Mouse (Mus musculus): Measurements from ENCODE around the gene Nckap5l.

Nckap5l gene

DNA sequence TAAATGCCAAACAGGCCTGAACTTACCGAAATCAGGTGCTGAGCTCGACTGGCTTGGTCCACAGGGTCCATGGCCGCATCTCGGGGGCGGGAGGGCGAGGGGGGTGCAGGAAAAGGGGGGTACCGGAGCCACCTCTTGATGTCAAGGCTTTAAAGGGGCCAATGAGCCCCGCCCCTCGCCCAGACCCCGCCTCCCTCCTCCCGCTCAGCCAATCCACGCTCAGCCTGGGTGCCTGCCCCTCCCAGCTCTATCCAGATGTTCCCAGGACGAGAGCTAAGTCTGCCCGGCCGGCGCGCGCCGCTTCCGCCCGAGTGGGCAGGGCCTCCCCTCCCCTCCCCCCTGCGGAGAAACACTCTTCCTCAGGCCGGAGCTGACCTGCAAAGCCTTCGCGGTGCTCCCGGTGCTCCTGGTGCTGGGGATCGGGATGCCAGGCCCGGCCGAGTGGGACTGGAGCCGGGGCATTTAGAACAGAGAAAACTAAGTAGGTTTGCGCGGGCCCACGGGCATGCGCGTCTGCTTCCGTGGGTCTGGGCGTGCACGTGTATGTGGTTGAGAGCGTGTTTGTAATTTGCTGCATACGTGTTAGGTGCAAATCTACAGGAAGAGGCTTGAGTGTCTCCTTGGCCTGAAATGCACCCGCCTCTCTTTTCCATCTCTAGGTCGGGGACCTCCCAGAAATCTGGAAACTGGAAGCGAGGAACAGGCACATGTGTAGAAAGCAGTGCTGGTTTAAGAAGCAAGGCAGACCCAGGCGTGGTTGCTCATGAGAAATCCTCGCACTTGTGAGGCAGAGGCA lies at the start of gene Nckap5l:
TSS of gene Nckap5l (minus strand) at position 143 of the 796 bp plus-strand sequence.
- peak; percentile 95 for DNase-seq (ENCODE audit: low read depth, low spot score)

DNA sequence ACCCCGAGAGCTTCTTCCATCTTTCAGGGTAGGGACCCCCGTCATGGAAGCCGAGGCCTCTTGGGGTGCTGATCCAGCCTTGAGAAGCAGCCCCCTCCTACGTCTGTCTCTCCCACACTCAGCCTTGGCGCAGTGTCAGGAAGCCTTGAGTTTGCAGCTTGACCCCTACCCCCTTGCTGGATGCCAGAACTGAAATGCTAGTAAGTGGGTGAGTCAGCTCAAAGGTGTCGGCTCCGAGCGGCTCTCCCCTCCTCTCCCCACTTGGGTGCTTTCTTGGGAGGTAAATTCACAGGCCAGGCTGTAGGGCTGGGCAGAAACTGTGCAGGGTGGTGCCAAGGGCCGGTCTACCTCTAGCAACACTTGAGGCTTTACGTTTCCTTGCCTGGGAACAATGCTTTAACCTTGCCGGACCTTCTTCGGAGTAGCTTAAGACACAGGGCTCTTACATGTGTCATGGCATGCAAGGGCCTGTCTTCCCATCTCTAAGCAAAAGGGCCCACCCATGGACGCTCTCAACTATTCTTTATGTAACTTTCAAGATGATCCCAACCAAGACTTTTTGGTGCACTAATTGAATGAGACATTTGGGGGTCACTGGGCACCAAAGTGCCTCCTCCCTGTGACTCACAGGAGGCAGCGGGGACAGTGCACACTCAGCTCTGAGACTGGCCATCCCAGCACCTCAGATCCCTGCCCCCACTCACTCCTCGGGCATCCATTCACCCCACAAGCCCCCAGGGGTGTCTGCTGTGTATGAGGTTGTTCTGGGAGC lies 48.0 kb upstream of the Nckap5l start:
- DNase-seq (ENCODE audit: low read depth, low spot score): no peak

DNA sequence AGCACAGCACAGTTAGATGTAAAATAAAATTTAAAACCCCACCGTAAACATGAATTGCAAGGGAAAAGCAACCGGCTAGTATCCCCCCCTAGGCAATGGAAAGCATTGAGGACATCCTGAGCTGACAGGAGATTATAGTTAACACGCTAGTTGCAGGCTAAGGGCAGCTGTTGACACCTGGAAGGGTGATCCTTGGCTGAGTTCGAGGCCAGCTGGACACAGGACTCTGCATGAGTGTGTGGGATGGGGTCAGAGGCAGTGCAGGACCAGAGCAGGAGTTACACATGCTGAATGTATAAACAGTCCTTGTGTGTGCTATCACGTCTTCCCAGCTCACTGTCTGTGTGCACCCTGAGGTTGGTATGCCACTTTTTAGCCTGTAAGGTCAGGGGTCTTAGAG lies 45.7 kb upstream of the Nckap5l start:
- DNase-seq (ENCODE audit: low read depth, low spot score): no peak

DNA sequence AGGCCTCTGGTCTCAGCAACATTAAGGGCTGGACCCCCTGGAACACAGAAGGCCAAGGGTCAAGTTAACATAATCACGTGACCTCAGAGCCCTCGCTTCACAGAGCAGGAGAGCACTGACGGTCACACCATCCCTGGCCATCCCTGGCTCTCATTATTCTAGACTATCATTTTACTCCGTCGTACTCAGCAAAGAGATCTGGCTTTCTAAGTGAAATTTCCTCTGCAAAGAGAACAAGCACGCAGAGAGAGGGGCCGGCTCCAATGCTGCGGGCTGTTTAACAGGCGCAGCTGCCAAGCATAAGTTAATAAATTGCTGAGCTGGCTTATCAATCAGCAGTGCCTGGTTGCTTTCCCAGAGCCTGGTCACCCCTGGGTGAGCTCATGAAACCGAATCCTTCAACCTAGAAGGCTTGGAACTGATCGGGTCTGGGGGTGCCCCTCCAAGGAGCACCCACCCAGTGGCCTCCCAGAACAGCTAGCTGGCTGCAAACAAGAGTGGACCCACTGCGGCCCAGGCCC lies 44.8 kb upstream of the Nckap5l start:
- no peak for DNase-seq (ENCODE audit: low read depth, low spot score)

DNA sequence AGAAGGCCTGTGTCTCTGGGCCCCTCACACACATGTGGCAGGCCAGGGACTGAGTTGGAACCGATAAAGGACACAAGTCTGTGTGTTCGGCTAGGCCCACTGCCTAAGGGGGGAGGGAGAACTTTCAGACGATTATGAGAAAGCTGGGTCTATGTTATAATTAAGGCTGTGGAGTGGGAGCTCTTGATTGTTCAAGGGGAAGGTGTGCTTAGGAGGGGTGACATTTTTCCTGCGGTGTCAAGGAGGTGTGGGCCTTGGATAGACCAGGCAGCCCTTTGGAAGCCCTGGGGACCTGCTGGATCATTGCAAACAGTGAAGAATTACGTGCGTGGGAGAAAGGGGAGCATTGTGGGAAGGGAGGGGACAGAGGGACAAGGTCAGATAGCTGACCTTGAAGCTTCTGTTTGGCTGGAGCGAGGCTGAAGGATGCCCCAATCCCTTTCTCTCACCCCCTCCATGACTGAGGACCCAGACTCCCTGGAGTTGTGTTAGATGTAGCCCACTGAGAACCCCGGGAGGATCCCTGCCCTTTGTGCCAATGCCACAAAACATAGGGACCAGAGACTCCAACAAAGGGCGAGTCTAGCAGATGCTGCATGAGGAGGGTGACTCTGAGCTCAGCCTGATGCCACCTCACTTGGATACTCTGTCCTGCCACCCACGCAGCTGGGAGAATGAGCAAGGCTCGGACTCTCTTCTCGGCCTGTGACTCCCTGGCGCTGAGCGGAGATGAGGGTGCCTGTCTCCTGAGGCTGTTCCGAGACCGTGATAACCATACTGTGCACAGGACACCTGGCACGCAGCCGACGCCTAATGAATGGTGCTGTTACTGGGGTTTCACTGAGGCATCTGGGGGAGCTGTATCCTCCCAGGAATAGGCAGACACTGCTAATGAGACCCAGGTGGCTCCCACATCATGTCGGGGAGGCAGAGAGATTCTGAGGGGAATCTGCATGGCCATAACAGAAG lies 44.0 kb upstream of the Nckap5l start:
- DNase-seq (ENCODE audit: low read depth, low spot score): no peak

DNA sequence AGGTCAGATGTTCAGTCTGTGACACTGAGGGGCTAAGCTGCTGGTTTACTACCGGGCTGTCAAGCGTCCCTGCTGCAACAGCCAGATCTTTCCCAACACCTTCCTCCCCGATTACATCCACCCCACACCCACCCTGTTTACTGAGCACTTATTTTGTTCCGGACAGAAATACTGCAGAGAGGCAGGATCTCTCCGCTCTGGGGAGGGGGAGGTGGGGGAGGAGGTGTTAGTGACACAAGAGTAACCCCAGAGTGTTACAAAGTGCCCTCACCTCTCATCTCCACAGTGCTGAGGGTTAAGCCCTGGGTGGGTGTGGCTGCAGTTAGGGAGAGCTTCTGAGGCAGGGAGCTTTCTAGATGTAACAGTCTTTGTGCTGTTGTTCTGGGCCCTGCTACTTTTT lies 42.8 kb upstream of the Nckap5l start:
- DNase-seq (ENCODE audit: low read depth, low spot score): no peak

DNA sequence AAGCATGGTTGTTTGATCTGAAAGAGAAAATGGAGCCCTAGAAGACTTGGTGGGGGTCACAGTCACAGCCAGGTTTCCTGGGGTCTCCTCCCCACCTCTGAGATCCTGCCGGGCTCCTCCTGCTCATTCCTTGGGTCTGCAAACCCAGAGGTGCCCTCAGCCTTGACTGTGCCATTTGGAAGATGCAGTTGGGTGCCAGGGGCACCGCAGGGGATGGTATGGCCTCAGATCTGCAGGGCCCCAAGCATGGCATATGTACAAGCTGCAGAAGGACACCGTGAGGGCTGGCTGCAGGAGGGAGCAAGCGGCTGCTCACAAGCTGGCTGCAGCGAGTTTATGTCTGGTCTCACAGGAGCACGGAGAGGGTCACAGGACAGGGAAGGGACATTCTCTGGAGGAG lies 42.2 kb upstream of the Nckap5l start:
- no peak for DNase-seq (ENCODE audit: low read depth, low spot score)

DNA sequence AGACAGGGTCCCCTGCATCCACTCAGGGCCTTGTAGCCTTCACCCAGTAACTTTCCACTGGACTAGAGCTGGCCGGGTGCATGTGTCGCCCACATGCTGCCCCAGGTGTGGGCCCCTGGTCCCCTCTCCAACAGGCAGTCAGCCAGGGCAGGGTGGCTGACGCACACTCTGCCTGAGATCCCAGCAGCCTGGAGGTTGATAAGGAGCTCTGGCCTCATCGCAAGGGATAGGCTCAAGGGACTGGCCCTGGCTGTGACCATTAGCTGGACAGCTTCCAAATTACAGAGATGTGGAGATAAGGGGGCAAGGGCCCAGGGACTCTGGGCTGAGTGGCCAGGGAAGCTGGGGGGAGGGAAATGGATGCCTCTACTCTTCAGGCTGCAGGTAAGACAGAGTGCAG lies 41.2 kb upstream of the Nckap5l start:
- DNase-seq (ENCODE audit: low read depth, low spot score): no peak

DNA sequence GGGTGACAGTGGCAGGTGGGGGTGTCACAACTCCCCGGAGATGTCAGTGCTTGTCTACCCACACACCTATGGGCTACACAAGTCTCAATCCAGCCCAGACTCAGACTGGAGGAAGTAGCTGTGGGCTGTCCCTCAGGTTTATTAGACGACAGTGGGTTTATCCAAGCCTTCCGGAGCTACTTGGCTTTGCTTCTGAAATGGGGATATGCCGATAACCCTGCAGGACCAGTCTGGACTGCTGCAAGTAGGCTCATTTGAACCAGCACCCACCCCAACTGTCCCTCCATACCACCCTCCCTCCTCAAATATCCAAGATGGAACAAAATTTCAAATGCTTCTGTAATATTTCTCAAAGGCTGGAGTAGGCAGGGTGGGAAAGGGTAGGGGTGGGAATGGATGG lies 40.8 kb upstream of the Nckap5l start:
- DNase-seq (ENCODE audit: low read depth, low spot score): no peak

DNA sequence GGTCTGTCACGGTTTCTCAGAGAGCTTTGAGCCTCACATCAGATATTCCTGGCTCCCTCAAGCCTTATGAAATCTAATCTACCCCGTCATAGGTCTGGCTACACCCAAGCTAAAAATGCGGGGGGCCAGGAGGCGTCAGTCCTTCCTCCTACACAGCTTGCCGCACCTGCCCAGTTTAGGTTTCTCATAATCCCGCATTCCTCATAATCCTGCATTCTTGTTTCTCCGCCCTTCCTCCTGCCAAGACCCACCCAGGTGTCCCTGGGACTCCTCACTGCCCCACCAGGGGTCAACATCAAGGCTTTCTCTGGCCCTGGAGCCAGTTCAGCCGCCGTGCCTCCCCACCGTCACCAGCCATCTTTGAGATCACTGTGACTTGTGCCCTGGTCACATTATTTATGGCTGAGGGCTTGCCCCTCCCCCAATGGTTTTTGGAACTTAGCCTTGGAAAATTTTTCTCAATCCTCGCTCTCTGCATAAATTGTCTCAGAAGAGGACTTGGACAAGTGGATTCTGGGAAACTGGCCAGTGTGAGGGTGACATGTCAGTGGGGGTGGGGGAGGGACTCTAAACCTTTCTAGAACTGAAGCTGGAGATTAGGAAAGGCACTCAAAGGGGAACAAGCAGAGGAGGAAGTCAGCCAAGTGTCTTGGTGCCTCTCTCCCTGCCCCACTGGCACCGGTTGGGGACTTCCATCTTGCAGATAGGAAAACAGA lies 40.1 kb upstream of the Nckap5l start:
- DNase-seq (ENCODE audit: low read depth, low spot score): no peak

DNA sequence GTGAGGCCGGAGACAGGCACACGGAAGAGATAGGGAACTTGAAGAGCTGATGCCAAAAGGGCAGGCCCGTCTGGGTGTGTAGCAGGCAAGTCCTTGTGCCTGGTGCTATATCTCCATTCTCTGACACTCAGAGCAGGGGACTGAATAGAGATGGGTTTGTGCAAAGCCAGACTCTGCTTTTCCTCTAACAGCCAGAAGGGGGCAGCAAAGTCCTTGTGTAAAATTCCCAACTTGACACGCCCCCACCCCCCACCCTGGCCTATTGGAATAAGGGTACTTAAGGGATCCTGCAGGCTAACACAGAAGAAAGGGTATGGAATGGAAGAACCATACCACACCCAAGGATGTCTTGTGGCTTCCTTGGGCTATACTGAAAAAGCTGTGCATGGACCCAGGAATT lies 39.5 kb upstream of the Nckap5l start:
- DNase-seq (ENCODE audit: low read depth, low spot score): peak; percentile 62

DNA sequence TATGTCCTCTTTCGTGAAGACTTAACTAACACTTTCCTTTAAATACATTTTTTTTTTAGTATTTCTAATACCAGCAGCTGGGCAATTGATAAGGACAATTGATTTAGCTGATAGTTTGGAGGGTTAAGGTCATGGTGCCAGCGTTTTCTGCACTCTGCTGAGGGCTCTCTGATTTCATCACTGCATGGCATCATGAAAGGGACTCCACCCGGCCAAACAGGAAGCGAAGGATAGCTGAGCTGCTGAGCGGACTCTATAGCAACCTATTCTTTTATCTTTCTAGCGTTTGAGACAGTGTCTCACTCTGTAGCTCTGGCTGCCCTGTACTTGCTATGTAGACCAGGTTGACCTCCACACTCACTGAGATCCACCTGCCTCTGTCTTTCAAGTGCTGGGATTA lies 27.2 kb upstream of the Nckap5l start:
- no peak for DNase-seq (ENCODE audit: low read depth, low spot score)

DNA sequence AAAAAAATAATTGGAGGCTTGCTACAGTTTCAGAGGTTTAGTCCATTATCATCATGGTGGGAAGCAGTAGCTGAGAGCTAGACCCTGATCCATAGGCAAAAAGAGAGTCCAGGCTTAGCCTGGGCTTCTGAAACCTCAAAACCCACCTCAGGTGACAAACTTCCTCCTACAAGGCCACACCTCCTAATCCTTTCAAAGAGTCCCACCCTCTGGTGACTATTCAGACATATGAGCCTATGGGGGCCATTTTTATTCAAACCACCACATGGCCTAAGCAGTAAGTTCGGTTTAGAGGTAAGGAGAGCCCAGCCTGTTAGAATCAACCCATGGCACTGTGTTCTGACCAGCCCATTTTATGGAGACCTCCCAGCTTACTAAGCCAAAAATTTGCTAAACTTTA lies 18.3 kb upstream of the Nckap5l start:
- DNase-seq (ENCODE audit: low read depth, low spot score): no peak

DNA sequence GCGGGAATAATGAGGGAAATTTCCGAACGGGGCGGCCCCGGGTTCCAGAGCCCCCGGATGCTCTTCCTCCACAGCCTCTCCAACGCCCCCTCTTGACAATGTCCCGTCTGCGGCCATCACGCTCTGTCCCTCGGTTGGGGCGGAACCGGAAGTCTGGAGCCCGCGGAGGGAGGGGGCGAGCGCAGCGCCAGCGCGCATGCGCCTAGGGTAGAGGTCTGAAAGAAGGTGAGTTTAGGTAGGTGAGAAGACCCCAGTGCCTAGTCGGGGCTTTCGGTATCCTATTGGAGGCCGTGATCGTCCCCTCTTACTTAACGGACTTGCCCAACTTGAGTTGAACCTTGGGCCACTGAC lies 17.0 kb upstream of the Nckap5l start, which contains the start of gene Bcdin3d:
TSS of gene Bcdin3d (minus strand) at position 155 of the 351 bp plus-strand sequence.
- DNase-seq (ENCODE audit: low read depth, low spot score): peak; percentile 91

DNA sequence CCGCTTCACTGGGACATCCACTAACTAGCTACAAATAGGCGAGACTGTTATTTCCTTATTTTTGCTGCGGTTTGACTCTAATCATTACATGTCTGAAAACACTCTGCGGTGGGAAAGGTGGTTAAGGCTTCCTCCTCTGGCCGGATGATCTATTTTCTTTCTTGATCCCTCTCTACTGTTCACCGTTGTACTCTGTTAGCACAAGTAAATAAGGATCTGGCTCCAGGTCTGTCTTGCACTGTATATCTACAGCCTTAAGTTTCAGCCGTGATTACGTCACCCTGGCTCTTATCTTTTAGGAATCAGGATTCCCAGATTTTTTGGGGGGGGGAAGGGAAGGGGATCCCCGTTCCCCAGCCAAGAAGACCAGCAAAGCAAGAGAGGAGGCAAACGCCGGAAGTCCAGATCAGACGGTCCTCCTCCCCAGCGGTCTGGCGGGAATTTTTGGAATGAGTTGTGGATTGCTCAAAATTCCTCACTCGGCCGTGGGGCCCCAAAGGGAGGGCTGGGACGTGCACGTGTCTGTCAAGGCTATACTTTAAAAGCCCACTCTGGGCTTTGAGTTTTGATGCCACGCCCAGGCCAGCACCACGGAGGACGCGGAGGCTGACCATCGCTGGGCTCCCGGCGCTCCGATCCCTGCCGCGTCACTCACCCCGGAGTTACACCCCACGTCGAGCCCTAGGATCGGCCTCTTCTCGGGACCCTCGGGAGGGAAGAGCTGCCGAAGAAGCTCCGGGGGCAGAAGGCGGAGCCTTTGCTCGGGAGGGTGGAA lies 16.4 kb upstream of the Nckap5l start:
- peak; percentile 47 for DNase-seq (ENCODE audit: low read depth, low spot score)

DNA sequence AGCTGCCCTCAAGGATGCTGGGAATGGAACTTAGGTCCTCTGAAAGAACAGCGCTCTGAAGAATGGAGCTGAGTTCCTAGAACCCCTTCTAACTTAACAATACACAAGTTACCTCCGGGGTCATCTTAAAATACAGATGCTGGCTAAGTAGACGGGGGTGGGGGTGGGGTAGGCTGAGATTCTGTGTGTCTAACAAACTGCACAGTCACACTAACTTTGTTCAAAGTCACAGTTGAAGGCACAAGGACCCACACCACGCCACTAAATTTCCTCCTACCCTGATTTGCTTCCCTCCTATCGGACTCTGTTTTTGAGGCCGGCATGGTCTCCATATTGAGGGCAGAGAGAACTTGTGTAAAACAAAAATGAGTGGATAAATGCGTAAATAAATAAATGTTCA lies 15.4 kb upstream of the Nckap5l start:
- DNase-seq (ENCODE audit: low read depth, low spot score): no peak

DNA sequence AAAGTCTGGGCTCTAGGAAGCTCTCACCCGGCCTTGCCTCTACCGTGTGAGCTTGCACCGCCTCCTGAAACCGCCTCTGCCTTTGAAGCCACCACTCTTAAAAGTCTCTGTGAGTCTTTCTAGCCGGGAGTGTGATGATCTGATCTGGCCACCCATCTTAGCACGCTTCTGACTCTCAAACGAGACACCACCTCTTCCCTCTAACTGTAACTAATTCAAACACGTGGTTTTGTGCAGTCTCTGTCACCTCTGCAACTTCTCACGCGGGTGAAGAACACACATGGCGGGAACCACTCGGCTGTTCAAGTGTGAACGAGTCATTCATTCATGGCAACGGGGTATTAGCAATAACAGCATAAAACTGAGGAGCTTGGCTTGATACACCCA lies 14.1 kb upstream of the Nckap5l start:
- DNase-seq (ENCODE audit: low read depth, low spot score): peak; percentile 60

DNA sequence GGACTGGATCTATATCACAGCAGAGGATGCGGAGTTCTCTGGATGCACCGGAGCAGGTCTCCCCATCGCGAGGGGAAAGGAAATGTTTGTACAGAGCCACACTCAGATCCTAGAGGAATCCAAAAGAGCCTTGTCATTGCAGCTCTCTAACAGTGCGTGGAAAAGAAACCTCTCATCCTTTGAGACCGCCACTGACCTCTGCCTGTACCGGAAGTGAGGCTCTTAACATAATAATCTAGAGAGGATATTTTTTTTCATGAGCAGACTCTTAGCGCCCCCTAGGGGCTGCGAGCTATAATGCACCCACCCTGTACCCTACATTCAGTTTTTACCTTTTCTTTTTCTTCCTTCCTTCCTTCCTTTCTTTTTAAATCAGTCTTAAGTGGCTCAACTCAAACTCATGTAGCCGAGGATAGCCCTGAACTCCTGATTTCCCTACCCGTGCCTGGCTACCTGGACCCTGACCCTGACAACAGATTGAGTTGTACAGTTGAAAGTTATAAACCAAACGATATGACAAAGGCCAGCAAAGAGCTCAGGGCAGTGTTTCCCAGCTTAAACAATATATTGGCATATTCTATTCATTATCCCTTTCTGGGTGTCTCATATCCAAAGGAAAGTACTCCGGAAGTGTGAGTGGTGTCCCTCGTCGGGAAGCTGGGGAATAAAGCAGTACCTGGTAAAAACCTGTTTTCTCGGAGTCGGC lies 13.6 kb upstream of the Nckap5l start:
- peak; percentile 69 for DNase-seq (ENCODE audit: low read depth, low spot score)

DNA sequence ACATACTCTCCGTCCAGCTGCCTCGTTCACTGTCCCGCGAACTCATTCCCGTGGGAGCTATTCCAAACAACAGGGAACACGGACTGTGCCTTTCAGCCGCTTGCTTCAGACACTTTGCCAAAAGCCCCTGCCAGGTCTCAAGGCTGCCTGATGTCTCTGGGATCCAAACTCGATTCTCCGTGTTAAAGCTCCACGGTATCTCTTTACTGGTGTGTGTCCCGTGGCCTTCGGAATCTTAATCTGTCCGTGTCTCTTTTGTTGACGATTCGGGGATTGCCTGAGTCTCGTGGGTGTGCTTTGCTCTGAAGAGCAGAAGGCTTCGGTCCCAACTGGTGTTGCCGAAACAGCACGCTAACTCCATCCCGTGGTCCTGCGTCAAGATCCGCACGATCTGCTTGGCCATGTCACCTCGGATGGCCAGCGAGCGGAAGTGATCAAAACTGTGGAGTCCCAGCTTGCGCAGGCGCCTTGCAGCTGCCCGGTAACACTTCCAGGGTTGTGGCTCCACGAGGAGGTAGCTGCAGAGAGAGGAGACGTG lies 12.7 kb upstream of the Nckap5l start:
- no peak for DNase-seq (ENCODE audit: low read depth, low spot score)

Measured in CD4-positive, CD25-positive, alpha-beta regulatory T cell, adult 2 months (primary cell).